Mouse (Mus musculus): ENCODE measurements around the gene Cda.
A peak's percentile ranks its signal among the peaks of the same experiment; 100 is the strongest.

Cda gene

DNA sequence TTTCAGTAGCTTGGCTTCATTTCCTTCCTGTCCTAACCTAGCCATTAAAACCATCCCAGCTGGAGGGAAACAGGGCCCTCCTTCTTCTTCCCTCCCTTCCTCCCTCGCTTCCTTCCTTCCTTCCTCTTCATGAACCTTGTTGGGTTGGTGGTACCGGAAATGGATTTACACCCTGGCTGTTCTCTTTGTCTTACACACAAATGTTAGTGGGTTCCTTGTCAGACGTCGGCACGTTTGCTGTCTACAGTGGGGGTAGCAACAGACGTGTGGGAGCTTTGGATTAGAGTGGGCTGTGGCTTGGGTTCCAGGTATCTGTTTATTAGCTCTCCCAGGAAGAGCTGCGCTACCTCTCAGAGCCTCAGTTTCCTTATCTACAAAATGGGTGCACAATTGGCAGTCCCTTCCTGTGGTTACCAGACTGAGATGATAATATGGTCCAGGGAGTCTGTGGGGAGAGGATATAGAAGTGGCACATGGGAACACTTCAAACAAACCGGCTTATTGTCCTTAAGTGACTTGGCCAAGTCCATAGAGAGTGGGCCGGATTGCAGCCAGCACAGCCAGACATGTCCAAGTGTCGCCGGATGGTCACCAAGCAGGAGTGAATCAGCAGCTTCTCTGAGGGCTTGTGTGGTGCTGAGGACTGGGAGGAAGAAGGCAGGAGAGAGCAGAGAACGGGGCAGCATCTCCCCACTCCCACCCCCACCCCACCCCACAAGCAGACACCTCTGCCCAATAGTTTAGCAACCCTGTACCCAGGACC lies 887 bp upstream of the Cda start:
- DNase-seq (ENCODE audit: low read depth, low spot score): no peak

DNA sequence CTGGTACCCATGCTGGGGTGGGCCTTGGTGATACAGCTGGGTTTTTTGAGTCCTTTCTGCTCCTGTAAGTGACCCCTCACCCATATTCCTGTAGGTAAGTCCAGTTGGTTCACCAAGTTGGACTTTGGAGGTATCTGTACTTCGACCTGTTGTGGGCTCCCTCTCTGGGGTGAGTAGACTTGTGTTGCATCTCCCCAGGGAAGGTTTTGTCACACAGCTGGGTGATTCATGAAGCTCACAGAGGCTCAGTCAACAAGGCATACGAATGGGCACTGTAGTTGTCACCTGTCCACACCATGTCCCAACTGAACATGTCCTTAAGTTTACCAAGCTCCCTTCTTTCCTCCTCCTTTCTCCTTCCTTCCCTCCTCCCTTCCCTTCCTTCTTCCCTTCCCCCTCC lies 1.2 kb downstream of the Cda start:
- DNase-seq (ENCODE audit: low read depth, low spot score): no peak

DNA sequence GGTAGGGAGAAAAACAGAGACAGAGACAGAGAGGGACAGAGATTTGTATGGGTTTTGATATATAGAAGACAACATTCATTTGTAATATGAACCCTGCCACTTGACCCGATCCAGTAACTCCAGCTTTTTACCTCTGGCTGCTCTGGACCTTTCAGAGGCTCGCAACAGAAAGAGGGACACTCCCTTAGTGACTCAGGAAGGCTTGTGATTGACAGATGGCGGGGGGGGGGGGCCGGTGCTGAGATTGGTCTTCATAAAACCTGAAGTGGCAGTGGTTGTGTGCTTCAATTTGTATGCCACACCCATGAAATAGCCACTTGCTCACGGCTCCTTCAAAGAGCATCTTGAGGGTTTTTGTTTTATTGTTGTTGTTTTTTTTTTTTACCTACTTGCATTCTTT lies 4.3 kb downstream of the Cda start:
- DNase-seq (ENCODE audit: low read depth, low spot score): no peak

DNA sequence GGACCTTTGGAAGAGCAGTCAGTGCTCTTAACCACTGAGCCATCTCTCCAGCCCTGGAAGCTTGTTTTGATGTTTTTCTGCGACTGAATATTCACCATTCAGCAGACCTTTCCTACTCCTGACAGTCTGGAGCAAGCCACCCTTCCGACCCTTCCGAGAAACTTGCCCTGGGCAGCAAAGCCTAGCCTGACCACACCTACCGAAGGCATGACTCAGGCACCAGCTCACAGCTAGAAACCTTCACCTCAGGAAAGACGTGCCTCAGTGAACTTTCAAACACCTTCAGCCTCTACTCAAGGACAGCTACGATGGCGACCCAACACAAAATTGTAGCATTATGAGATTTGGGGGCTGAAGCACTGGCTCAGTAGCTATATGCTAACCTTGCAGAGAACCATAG lies 4.9 kb downstream of the Cda start:
- no peak for DNase-seq (ENCODE audit: low read depth, low spot score)

GRCm38 (mm10) chr4:138361370-138361821 lies 6.4 kb downstream of the Cda start:
- DNase-seq (ENCODE audit: low read depth, low spot score): no peak

DNA sequence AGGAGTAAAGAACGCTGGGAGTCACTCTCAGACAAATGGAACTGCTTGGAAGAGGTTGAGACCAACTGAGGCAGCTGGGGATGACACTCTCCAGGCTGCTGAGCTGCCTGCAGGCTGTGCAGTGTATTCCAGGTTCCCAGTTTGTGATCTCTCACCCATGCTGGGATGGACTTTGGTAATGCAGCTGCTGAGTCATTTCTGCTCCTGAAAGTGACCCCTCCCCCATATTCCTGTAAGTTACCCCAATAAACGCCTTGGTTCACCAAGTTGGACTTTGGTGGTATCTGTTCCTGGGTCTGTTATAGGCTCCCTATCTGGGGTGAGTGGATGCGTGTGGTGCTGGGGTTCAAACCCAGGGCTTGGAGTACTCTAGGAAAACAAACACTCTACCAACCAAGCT lies 9.6 kb downstream of the Cda start:
- DNase-seq (ENCODE audit: low read depth, low spot score): no peak

DNA sequence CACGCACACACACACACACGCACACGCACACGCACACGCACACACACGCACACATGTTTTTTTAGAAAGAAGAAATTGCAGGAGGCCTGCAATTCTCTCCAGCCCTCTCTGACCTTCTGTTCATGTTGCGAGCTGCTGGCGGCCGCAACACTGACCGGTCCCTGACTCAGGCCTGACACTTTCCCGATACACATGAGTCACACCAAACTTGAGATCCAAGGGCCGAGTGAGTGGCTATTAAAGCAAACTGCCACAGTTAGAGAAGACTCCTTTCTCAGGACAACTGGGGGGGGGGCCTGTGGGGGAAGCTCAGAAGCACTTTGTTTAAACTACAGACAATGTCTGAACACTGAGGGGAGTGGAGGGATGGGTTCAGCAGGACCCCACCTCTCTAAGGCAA lies 11.2 kb downstream of the Cda start:
- no peak for DNase-seq (ENCODE audit: low read depth, low spot score)

DNA sequence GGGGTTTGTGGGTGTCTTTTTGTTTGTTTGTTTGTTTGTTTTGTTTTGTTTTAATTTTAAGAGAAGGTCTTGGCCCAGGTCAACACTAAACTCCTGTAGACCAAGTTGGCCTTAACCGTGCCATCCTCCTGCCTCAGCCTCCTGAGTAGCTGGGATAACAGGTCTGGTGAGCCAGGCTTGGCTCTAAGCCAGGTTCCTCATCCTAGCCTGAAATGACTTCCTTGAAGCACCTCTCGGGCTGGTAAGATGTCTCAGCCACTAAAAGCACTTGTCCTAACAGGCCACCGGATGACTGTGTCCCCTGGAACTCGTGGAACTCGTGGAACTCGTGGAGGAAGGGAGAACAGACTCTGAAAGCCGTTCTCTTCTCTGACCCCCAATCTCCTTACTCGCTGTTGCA lies 11.7 kb downstream of the Cda start:
- DNase-seq (ENCODE audit: low read depth, low spot score): no peak

- DNase-seq (ENCODE audit: low read depth, low spot score): no peak
These were observed 12.3 kb downstream of the Cda start for GRCm38 (mm10) chr4:138355496-138355895.

- DNase-seq (ENCODE audit: low read depth, low spot score): no peak
These were observed 14.2 kb downstream of the Cda start for GRCm38 (mm10) chr4:138353438-138354171.

GRCm38 (mm10) chr4:138352692-138353091 lies 15.1 kb downstream of the Cda start:
- DNase-seq (ENCODE audit: low read depth, low spot score): no peak

GRCm38 (mm10) chr4:138351821-138352220 lies 16.0 kb downstream of the Cda start:
- DNase-seq (ENCODE audit: low read depth, low spot score): no peak

DNA sequence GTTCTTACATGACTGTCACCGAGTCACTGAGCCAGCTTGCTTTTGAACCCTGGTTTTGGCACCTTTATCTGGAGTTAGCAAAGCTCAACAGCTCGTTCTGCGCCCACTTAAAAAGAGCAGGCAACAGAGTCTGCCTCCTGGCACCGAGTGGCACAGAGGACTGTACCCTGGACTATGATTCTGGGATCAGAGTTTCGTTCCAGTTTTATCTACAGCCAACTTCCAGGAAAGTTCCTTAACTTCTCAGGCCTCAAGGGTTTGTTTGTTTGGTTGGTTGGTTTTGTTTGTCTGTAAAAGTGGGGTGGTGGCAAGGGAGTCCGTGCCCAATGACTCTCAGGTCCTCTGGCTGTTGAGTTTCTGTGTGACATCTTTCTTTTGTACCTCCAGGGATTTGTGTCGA lies 19.1 kb downstream of the Cda start:
- DNase-seq (ENCODE audit: low read depth, low spot score): no peak

DNA sequence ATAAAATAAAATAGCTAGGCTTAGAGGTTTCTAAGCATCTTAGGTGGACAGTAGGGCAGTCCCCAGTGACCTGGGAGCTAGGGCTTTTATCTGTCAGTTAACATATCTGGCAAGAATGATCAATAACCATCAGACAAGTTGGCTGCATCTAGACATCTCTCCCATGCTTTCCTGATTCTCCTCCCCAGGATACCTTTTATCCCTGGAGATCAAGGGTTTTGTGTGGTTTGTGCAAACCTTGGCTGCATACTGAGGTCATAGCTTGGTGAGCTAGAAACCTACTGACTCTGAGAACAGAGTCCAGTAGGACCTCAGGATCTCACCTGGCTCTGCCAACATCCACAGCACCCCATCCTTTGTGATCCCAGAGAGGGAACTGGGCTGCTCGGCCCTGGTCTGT lies 20.5 kb downstream of the Cda start:
- DNase-seq (ENCODE audit: low read depth, low spot score): no peak

GRCm38 (mm10) chr4:138344891-138345545 lies 22.8 kb downstream of the Cda start:
- no peak for DNase-seq (ENCODE audit: low read depth, low spot score)

DNA sequence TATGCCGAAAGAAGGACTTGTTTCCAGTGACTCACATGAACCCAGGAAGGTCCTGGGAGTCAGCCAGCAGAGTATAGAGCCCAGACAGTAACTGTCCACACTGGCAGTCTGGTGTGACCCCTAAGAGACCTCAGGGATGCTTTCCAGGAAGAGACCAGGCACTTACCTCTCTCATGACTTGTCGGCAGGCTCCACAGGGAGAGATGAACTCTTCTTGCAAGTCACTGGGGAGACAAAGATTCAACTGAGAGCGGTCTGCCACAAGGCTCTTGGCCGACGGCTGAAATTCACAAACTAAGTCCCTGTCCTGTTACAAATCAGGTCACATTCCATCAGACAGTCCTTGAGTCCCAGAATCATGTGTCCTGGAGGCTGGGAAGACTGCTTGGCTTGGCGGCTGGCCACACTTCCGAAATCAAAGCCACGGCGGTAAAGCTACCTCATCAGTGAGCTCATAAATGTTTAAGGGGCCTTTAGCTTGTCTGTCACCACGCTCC lies 24.4 kb downstream of the Cda start:
- no peak for DNase-seq (ENCODE audit: low read depth, low spot score)

GRCm38 (mm10) chr4:138342778-138343177 lies 25.0 kb downstream of the Cda start:
- DNase-seq (ENCODE audit: low read depth, low spot score): no peak

GRCm38 (mm10) chr4:138342048-138342447 lies 25.7 kb downstream of the Cda start:
- DNase-seq (ENCODE audit: low read depth, low spot score): no peak

DNA sequence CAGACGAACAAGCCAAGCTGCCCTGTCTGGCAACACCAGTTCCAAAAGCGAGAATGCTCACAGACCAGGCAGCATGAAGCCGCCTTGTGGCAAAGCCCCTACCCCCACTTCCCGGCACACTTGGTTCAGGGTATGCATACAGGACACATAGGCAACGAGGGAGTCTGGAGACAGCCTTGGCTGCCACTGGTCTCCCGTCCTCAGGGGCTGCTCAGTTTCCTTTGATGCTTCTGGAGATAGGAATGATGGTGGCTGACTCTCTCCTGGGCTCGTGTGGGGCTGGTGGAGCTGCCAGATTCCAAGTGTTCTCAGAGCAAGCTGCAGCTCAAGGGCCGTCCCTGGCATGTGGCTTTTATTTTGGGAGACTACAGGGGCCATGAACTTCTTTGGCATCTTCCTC lies 26.4 kb downstream of the Cda start:
- DNase-seq (ENCODE audit: low read depth, low spot score): no peak

DNA sequence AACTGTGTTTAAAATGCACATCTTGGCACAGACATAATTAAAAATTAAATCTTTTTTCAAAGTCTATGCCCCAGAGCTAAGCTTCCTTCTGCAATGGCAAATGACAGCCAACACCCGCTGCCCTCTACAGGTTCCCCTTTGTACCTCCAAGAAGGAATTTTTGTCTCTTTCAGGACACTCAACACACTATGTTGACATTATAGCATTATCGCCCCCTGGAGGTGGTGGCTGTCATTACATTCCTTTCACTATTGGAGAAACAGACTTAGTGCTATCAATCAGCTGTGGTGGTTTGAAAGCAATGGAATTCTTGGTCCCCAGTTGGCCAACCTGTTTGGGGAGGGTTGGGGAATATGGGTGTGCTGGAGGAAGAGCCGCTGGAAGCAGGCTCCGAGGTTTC lies 27.8 kb downstream of the Cda start:
- peak; percentile 30 for DNase-seq (ENCODE audit: low read depth, low spot score)

GRCm38 (mm10) chr4:138337341-138337740 lies 30.5 kb downstream of the Cda start:
- DNase-seq (ENCODE audit: low read depth, low spot score): no peak

- no peak for DNase-seq (ENCODE audit: low read depth, low spot score)
These were observed 30.9 kb downstream of the Cda start for GRCm38 (mm10) chr4:138336876-138337275.

DNA sequence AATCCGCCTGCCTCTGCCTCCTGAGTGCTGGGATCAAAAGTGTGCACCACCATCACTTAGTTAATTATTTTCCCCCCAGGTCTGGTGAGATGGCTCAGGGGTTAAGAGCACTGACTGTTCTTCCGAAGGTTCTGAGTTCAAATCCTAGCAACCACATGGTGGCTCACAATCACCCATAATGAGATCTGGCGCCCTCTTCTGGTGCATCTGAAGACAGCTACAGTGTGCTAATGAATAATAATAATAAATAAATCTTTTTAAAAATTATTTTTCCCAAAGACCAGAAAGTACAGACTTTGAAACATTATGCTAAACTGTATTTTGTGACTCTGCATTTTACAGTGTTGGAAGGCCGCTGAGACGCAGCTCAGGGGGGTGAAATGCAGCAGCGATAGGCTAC lies 32.1 kb downstream of the Cda start:
- DNase-seq (ENCODE audit: low read depth, low spot score): no peak
